Mouse (Mus musculus): ENCODE results near the gene Arid3a. TPM values are rescaled to one million over a fixed set of nuclear protein-coding genes. Genes with fewer than 3 reads are reported as not detected.

The Arid3a gene
- polyA plus RNA-seq, 1 experiment, result 7.0 TPM

DNA sequence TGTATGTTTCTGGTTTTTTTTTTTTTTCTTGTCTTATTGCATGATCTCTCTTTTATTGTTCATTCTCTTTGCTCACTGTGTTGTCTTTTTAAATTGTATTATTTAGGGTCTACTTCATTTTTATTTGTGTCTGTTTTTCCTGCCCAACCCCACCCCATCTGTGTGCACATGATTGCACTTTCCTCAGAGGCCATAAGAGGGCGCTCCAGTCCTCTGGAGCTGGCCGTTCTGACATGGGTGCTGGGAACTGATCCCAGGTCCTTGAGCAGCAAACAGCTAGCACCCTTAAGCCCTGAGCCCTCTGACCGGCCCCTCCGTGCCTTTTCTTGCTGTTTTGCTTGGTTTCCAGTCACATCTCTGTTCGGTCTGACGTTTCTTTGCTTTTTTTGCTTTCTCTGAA, 64.7 kb downstream of the Arid3a start:
- peak; percentile 13; the same call in 1 of the 2 replicates for TF ChIP-seq CTCF (IDR thresholded peaks at IDR 0.05; ENCODE audit: borderline replicate concordance, extremely low read depth, insufficient read depth, insufficient read length)
- TF ChIP-seq POLR2A (IDR thresholded peaks at IDR 0.05; ENCODE audit: borderline replicate concordance, extremely low read depth, insufficient read depth, insufficient read length, poor library complexity, severe bottlenecking), result no peak

DNA sequence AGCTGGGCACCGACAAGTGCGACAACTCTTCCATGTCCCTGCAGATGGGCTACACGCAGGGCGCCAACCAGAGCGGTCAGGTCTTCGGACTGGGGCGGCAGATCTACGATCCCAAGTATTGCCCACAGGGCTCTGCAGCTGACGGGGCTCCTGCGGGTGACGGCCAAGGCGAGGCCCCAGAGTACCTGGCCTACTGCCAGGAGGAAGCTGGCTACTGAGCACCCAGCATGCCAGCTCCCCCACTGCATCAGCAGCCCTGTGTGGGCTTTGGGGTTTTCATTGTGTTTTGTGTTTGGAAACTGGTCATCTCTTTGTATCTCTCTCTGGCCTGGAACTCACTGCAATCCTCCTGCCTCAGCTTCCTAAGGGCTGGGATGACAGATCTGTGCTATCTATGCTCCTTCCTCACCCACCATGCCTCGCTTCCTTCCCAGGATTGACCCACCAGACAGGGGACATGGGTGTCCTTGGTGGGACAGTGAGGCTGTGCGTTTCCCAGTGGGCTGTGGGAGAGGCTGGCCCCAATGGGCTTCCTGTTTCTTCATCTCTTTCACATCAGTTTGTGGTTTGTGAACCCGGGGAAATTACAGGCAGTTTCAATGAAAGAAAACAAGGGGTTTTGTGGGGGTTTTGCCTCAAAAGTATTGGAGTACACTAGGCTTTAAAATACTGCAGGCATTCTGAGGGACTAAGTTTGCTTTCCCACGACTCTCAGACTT, 67.7 kb downstream of the Arid3a start:
- TF ChIP-seq POLR2A (IDR thresholded peaks at IDR 0.05; ENCODE audit: borderline replicate concordance, extremely low read depth, insufficient read depth, insufficient read length, poor library complexity, severe bottlenecking) (no peak), CTCF (IDR thresholded peaks at IDR 0.05; ENCODE audit: borderline replicate concordance, extremely low read depth, insufficient read depth, insufficient read length) (no peak)
- DNase-seq (ENCODE audit: low read depth), result no peak

More for the DNA sequence above, 64.7 kb downstream of the Arid3a start:
- no peak for DNase-seq (ENCODE audit: low read depth)

DNA sequence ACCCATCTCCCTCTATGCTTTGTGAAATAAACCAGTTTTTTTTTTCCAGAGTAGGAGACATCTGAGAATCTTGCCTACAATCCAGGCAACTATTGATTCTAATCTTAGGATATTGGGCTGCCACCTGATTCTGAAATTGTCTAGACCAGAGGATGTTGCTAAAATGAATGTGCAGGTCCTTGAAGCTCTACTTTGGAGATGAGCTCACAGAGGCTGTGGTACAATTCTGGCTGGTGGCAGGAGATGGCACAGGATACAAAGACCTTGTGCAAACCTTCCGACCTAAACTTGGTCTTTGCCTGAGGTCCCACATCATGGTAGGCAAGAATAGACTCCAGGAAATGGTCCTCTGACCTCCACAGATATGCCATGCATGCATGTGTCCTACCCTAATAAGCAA, 68.8 kb downstream of the Arid3a start:
- DNase-seq (ENCODE audit: low read depth), result no peak
- TF ChIP-seq CTCF (IDR thresholded peaks at IDR 0.05; ENCODE audit: borderline replicate concordance, extremely low read depth, insufficient read depth, insufficient read length) (no peak), POLR2A (IDR thresholded peaks at IDR 0.05; ENCODE audit: borderline replicate concordance, extremely low read depth, insufficient read depth, insufficient read length, poor library complexity, severe bottlenecking) (no peak)

DNA sequence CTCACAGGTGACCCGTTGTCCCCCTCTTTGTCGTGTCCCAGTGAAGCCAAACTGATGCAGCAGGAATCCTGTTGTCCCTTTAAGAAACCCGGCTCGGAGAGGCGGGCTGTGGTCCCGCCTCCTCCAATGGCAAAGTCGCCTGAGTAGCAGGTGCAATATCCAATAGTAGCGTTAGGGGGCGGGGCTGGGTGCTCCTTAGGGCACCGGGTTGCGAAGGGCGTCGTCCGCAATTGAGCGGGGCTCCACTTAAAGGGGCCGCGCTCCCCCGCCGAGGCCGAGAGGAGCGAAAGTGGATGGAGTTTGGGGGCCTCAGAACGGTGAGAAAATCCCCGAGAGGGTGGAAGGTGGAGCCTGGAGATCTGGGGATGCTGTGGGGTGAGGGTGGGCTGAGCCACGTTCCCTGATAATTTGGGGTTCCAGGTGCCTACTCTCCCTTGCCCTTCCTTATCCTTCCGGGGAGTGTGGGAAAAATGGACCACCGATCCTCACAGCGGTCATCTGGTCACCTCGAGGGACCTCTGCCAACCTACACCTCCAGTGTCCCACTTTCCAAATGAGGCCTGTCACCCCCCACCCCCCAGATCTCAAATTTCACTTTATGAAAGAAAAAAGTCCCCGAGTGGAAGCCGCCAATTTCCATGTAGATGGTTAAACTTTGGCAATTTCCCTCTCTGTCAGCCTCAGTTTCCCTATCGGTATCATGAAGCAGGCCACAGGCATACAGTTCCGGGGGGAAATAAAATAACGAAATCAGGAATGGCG, 69.6 kb downstream of the Arid3a start, which contains the start of gene Abca7:
Gene Abca7, plus strand, starts transcription at position 223 of the 762 bp plus-strand sequence.
- peak; percentile 98 for DNase-seq (ENCODE audit: low read depth)
- TF ChIP-seq POLR2A (IDR thresholded peaks at IDR 0.05; ENCODE audit: borderline replicate concordance, extremely low read depth, insufficient read depth, insufficient read length, poor library complexity, severe bottlenecking) (no peak), CTCF (IDR thresholded peaks at IDR 0.05; ENCODE audit: borderline replicate concordance, extremely low read depth, insufficient read depth, insufficient read length) (no peak)

DNA sequence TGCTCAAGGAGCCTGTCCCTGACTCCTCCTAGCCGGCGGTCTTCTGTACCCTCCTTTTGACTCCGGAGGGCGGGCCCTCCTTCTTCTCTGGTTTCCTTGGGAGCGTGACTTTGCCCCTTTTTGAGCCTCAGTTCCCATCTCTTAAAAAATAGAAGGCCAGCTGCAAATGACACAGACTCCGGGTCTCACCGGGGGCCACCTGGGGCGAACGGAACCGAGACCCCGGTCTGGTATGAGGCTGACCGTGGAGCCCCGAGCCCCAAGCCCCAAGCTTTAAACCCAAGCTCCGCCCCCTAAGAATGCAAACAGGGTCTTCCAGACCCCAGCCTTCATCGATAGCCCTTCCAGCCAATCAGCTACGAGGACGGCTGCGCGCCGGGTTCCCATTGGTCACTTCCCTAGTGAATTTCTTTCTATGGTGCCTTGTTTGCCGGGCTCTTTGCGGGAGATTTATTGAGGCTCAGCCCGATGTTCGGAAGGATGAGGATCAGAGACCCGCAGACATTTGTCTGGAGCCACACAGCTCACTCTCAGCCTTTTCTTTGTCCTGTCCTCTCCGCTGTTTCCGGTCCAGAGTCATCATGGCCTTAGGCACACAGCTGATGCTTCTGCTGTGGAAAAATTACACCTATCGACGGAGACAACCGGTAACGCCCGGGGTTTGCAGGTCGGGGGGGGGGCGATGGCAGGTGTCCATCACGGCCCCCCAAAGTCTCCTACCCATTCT, 70.4 kb downstream of the Arid3a start:
- no peak for TF ChIP-seq POLR2A (IDR thresholded peaks at IDR 0.05; ENCODE audit: borderline replicate concordance, extremely low read depth, insufficient read depth, insufficient read length, poor library complexity, severe bottlenecking)
- TF ChIP-seq CTCF (IDR thresholded peaks at IDR 0.05; ENCODE audit: borderline replicate concordance, extremely low read depth, insufficient read depth, insufficient read length), result no peak
- DNase-seq (ENCODE audit: low read depth), result peak; percentile 96

DNA sequence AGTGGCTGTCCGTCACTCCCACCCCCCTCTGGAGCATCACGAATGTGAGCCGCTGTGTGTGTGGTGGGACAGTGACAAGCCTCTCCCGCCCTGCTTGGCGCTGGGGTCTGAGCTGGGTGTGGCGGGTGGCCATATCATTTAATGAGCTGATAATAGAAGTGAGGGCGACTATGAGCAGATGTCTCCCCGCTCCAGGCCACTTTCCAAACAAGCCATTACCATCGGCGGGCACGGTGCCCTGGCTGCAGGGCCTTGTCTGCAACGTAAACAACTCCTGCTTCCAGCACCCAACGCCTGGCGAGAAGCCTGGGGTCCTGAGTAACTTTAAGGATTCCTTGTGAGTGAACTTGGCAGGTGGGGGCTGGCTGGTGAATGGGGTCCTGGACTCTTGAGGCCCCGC, 71.0 kb downstream of the Arid3a start:
- DNase-seq (ENCODE audit: low read depth), result peak; percentile 86
- TF ChIP-seq POLR2A (IDR thresholded peaks at IDR 0.05; ENCODE audit: borderline replicate concordance, extremely low read depth, insufficient read depth, insufficient read length, poor library complexity, severe bottlenecking), result no peak
- TF ChIP-seq CTCF (IDR thresholded peaks at IDR 0.05; ENCODE audit: borderline replicate concordance, extremely low read depth, insufficient read depth, insufficient read length), result no peak

DNA sequence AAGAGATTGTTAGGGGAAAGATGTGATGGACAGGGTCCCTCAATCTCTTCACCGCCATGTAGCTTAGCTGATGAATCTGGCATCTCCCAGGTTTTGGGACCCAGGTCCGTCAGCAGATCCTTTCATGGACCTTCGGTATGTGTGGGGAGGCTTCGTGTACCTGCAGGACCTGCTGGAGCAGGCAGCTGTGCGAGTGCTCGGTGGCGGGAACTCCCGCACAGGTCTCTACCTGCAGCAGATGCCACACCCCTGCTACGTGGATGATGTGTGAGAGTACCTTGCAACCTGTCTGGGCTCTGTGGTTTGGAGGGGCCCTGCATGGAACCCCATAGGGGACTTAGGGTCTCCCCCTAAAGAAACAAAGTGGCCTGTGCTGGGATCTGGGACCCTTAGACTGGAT, 75.1 kb downstream of the Arid3a start:
- TF ChIP-seq POLR2A (IDR thresholded peaks at IDR 0.05; ENCODE audit: borderline replicate concordance, extremely low read depth, insufficient read depth, insufficient read length, poor library complexity, severe bottlenecking) (no peak), CTCF (IDR thresholded peaks at IDR 0.05; ENCODE audit: borderline replicate concordance, extremely low read depth, insufficient read depth, insufficient read length) (no peak)
- no peak for DNase-seq (ENCODE audit: low read depth)

DNA sequence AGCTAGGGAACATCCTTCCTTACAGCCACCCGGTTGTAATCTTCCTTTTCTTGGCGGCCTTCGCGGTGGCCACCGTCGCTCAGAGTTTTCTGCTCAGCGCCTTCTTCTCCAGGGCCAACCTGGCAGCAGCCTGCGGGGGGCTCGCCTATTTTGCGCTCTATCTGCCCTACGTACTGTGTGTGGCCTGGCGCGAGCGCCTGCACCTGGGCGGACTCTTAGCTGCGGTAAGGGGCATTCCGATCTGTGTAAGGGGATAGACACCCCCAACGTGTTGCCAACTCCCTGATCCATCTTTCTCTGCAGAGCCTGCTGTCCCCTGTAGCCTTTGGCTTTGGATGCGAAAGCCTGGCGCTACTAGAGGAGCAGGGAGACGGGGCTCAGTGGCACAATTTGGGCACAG, 76.0 kb downstream of the Arid3a start:
- TF ChIP-seq CTCF (IDR thresholded peaks at IDR 0.05; ENCODE audit: borderline replicate concordance, extremely low read depth, insufficient read depth, insufficient read length), result no peak
- no peak for TF ChIP-seq POLR2A (IDR thresholded peaks at IDR 0.05; ENCODE audit: borderline replicate concordance, extremely low read depth, insufficient read depth, insufficient read length, poor library complexity, severe bottlenecking)
- DNase-seq (ENCODE audit: low read depth), result no peak

DNA sequence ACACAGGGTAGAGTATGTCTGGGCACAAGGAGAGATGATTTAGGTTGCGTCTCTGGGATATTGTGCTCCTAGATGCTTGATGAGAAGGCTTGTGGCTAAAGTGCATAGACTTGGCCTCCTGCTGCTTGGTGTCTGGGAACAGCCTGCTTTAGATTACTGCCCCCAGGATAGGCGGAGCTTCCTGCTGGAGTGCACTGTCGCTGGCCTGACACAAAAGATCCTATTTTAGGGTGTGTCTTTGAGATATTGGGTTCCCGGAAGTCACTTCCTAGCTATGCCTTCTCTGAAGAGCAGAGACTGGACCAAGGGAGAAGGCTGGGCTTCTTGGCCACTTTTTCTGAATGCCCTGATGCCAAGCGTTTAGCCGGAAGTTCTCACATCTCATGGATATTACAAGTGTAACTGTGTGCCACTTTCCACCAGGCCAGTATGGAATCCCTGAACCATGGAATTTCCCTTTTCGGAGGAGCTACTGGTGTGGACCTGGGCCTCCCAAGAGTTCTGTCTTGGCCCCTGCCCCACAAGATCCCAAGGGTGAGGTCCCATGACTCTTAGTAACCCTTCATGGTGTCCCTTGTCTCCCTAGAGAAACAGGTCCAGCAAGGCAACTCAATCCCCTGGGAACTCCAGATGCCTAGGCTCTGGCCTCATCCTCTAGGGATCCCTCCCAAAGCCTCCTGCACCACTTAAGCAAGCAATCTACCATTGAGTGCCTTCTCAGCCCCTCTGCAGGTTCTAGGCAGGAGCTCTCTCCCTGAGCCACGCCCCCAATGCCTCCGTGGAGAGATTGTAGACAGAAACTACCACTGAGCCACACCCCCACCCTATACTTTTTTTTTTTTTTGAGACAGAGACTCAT, 76.8 kb downstream of the Arid3a start:
- no peak for DNase-seq (ENCODE audit: low read depth)
- no peak for TF ChIP-seq CTCF (IDR thresholded peaks at IDR 0.05; ENCODE audit: borderline replicate concordance, extremely low read depth, insufficient read depth, insufficient read length)
- TF ChIP-seq POLR2A (IDR thresholded peaks at IDR 0.05; ENCODE audit: borderline replicate concordance, extremely low read depth, insufficient read depth, insufficient read length, poor library complexity, severe bottlenecking), result no peak

DNA sequence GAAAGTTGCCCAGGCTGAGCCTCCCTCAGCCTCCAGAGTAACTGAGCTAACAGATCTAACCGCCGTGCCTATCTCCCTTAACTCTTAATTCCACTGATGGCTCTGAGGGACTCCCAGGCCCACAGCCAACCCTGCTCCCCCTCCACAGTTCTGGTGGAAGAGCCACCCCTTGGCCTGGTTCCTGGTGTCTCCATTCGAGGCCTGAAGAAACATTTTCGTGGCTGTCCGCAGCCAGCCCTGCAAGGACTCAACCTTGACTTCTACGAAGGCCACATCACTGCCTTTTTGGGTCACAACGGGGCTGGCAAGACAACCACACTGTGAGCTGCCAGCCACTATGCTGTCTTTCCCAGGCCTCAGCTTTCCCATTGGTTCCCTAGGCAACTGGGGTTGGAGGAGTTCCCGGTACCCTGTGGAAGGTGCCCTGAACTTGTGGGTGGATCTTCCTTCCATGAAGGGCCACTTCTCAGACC, 77.4 kb downstream of the Arid3a start:
- TF ChIP-seq POLR2A (IDR thresholded peaks at IDR 0.05; ENCODE audit: borderline replicate concordance, extremely low read depth, insufficient read depth, insufficient read length, poor library complexity, severe bottlenecking), result no peak
- TF ChIP-seq CTCF (IDR thresholded peaks at IDR 0.05; ENCODE audit: borderline replicate concordance, extremely low read depth, insufficient read depth, insufficient read length), result no peak
- DNase-seq (ENCODE audit: low read depth), result no peak

Other genes with a start within 250 kb of the Arid3a start
- gene Cdc34, start 244.8 kb upstream of the Arid3a start, polyA plus RNA-seq (2012; rRNA removed), result 121 and 151 TPM in 2 replicates
- gene Gzmm, start 238.0 kb upstream of the Arid3a start, polyA plus RNA-seq (2012; rRNA removed), result 1.4 and 1.9 TPM in 2 replicates
- 593 and 631 TPM in 2 replicates for gene Bsg, start 222.6 kb upstream of the Arid3a start, polyA plus RNA-seq (2012; rRNA removed)
- gene Hcn2, start 210.4 kb upstream of the Arid3a start, polyA plus RNA-seq (2012; rRNA removed), result 8.3 and 16.1 TPM in 2 replicates
- 63.0 and 81.6 TPM in 2 replicates for gene Polrmt, start 180.5 kb upstream of the Arid3a start, polyA plus RNA-seq (2012; rRNA removed)
- 0.28 and 0.74 TPM in 2 replicates for gene Fgf22, start 172.0 kb upstream of the Arid3a start, polyA plus RNA-seq (2012; rRNA removed)
- gene Rnf126, start 160.1 kb upstream of the Arid3a start, polyA plus RNA-seq (2012; rRNA removed), result 157 and 182 TPM in 2 replicates
- gene Fstl3, start 149.8 kb upstream of the Arid3a start, polyA plus RNA-seq (2012; rRNA removed), result 1.7 and 2.2 TPM in 2 replicates
- gene Prss57, start 136.1 kb upstream of the Arid3a start, polyA plus RNA-seq (2012; rRNA removed), result 0.05 and 0.14 TPM in 2 replicates
- gene Palm, start 133.5 kb upstream of the Arid3a start, polyA plus RNA-seq (2012; rRNA removed), result 157 and 219 TPM in 2 replicates
- gene Misp, start 106.1 kb upstream of the Arid3a start, polyA plus RNA-seq (2012; rRNA removed), result 0.59 and 1.1 TPM in 2 replicates
- gene Ptbp1, start 72.6 kb upstream of the Arid3a start, polyA plus RNA-seq (2012; rRNA removed), result 183 and 194 TPM in 2 replicates
- gene Prtn3, start 52.6 kb upstream of the Arid3a start, polyA plus RNA-seq (2012; rRNA removed), result 18.0 and 28.0 TPM in 2 replicates
- 805 and 1,208 TPM in 2 replicates for gene Plppr3, start 52.4 kb upstream of the Arid3a start, polyA plus RNA-seq (2012; rRNA removed)
- 0.28 and 0.49 TPM in 2 replicates for gene Elane, start 40.8 kb upstream of the Arid3a start, polyA plus RNA-seq (2012; rRNA removed)
- 0.60 and 0.81 TPM in 2 replicates for gene Cfd, start 36.2 kb upstream of the Arid3a start, polyA plus RNA-seq (2012; rRNA removed)
- 84.7 and 92.6 TPM in 2 replicates for gene Med16, start 18.1 kb upstream of the Arid3a start, polyA plus RNA-seq (2012; rRNA removed)
- gene Gm26602, start 16.2 kb upstream of the Arid3a start, polyA plus RNA-seq (2012; rRNA removed), result not detected in 2 replicates
- 4.1 and 4.4 TPM in 2 replicates for gene Kiss1r, start 10.1 kb upstream of the Arid3a start, polyA plus RNA-seq (2012; rRNA removed)
- 195 and 197 TPM in 2 replicates for gene R3hdm4, start 5.8 kb upstream of the Arid3a start, polyA plus RNA-seq (2012; rRNA removed)
- 59.7 and 74.1 TPM in 2 replicates for gene Wdr18, start 33.1 kb downstream of the Arid3a start, polyA plus RNA-seq (2012; rRNA removed)
- gene Grin3b, start 43.7 kb downstream of the Arid3a start, polyA plus RNA-seq (2012; rRNA removed), result 0.20 and 0.38 TPM in 2 replicates
- 221 and 337 TPM in 2 replicates for gene Tmem259, start 57.3 kb downstream of the Arid3a start, polyA plus RNA-seq (2012; rRNA removed)
- gene Cnn2, start 61.5 kb downstream of the Arid3a start, polyA plus RNA-seq (2012; rRNA removed), result 21.2 and 30.7 TPM in 2 replicates
- gene Abca7, start 69.5 kb downstream of the Arid3a start, polyA plus RNA-seq (2012; rRNA removed), result 12.2 and 12.7 TPM in 2 replicates
- 3.4 and 3.8 TPM in 2 replicates for gene Arhgap45, start 89.6 kb downstream of the Arid3a start, polyA plus RNA-seq (2012; rRNA removed)
- gene Polr2e, start 112.8 kb downstream of the Arid3a start, polyA plus RNA-seq (2012; rRNA removed), result 216 and 272 TPM in 2 replicates
- gene Gpx4, start 120.1 kb downstream of the Arid3a start, polyA plus RNA-seq (2012; rRNA removed), result 376 and 484 TPM in 2 replicates
- gene Sbno2, start 178.5 kb downstream of the Arid3a start, polyA plus RNA-seq (2012; rRNA removed), result 30.2 and 31.1 TPM in 2 replicates
- 112 and 127 TPM in 2 replicates for gene Stk11, start 188.8 kb downstream of the Arid3a start, polyA plus RNA-seq (2012; rRNA removed)
- 445 and 501 TPM in 2 replicates for gene Atp5d, start 211.6 kb downstream of the Arid3a start, polyA plus RNA-seq (2012; rRNA removed)
- 152 and 242 TPM in 2 replicates for gene Cbarp, start 213.8 kb downstream of the Arid3a start, polyA plus RNA-seq (2012; rRNA removed)
- gene Midn, start 221.2 kb downstream of the Arid3a start, polyA plus RNA-seq (2012; rRNA removed), result 177 and 213 TPM in 2 replicates
- 381 and 490 TPM in 2 replicates for gene Cirbp, start 238.9 kb downstream of the Arid3a start, polyA plus RNA-seq (2012; rRNA removed)
- gene 1600002K03Rik, start 245.9 kb downstream of the Arid3a start, polyA plus RNA-seq (2012; rRNA removed), result 18.5 and 21.2 TPM in 2 replicates